Mouse (Mus musculus) kidney, embryonic 14.5 days (tissue): ENCODE data around the gene Clk1. TPM values are rescaled to one million over a fixed set of nuclear protein-coding genes. Genes with fewer than 3 reads are reported as not detected.
"Not testable (repeated sequence)": the region's sequence is repeated elsewhere in the genome, so short reads cannot be mapped to it uniquely, and the experiment has no call there.

Source experiments
- ATAC-seq: fragments of 200-750 bp; cut with Nextera tagmentation; 2 replicates; pipeline ENCODE4 v1.8.0; 2017; ENCODE audit warnings: moderate number of reproducible peaks, mild to moderate bottlenecking, moderate TSS enrichment, moderate library complexity; ENCODE audit not compliant: low FRiP score, low TSS enrichment
- H3K27ac ChIP-seq: fragments of 300-500 bp; sonication (generic); 2 replicates; pipeline ENCODE4 v1.5.1; 2014; ENCODE audit warnings: low read depth, mild to moderate bottlenecking, low read length, moderate library complexity, mixed read lengths
- H3K27me3 ChIP-seq: fragments of 300-500 bp; sonication (generic); 2 replicates; pipeline ENCODE4 v1.6.1; 2014; ENCODE audit warnings: mild to moderate bottlenecking, low read length; ENCODE audit not compliant: control insufficient read depth, insufficient read depth
- H3K36me3 ChIP-seq: fragments of 300-500 bp; sonication (generic); 2 replicates; pipeline ENCODE4 v1.6.1; 2014; ENCODE audit warnings: low read length, mixed read lengths; ENCODE audit not compliant: control insufficient read depth, insufficient read depth
- H3K4me1 ChIP-seq: fragments of 300-500 bp; sonication (generic); 2 replicates; pipeline ENCODE4 v1.6.1; 2014; ENCODE audit warnings: low read length, mixed read lengths; ENCODE audit not compliant: control insufficient read depth, insufficient read depth
- H3K4me2 ChIP-seq: fragments of 300-500 bp; sonication (generic); replicated peaks from 2 replicates; pipeline ENCODE4 v1.6.1; 2014; ENCODE audit warnings: low read depth, mild to moderate bottlenecking, low read length
- H3K4me3 ChIP-seq: fragments of 300-500 bp; sonication (generic); 2 replicates; pipeline ENCODE4 v1.5.1; 2014; ENCODE audit warnings: mild to moderate bottlenecking, low read length
- H3K9ac ChIP-seq: fragments of 300-500 bp; sonication (generic); 2 replicates; pipeline ENCODE4 v1.6.1; 2014; ENCODE audit warnings: low read depth, mild to moderate bottlenecking, low read length, moderate library complexity
- H3K9me3 ChIP-seq: fragments of 300-500 bp; sonication (generic); 2 replicates; pipeline ENCODE4 v1.6.1; 2016; ENCODE audit warnings: low read length; ENCODE audit not compliant: control insufficient read depth
- WGBS: fragments of 180-500 bp; shearing (Covaris S2); extraction: QIAGEN DNeasy Blood & Tissue Kit; methylation state at CpG from one replicate; pipeline ENCODE4 v1.1.7; 2014; 5-methylcytosine and 5-hydroxymethylcytosine counted together
- polyA plus RNA-seq: library from polyadenylated mRNA; unstranded; fragments of >200 nt; fragmentation: Nextera tagmentation; extraction: Ambion mirVana; gene quantifications from 2 replicates; pipeline ENCODE4 v1.2.1, GENCODE M21; 2014

Clk1 gene
- polyA plus RNA-seq, 1 experiment from 2014 or later = 214 TPM

- 86% methylated on average over 2 of the region's 2 CpGs for WGBS
- not testable (repeated sequence) for H3K9ac ChIP-seq, H3K27ac ChIP-seq, H3K9me3 ChIP-seq, H3K4me3 ChIP-seq, H3K36me3 ChIP-seq, H3K4me2 ChIP-seq, H3K27me3 ChIP-seq, ATAC-seq, H3K4me1 ChIP-seq
Observed at GRCm38 (mm10) chr1:58374266-58374665, 49.6 kb downstream of the Clk1 start.

DNA sequence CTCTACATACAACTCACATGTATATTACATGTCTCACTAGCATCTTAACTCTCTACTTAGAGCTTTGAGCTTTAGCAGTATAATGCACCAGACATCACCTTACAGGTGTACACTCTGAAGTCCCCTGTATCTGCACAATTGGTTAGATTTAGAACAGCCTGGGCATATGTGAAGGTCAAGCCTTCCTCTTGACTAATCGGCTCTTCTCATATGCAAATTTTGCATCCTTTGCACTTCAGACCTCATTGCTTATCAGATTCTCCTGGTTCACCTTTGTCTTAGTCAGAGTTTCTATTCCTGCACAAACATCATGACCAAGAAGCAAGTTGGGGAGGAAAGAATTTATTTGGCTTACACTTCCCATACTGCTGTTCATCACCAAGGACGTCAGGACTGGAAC is 54.1 kb downstream of the Clk1 start:
- no peak overlapping the region for H3K27ac ChIP-seq
- no peaks in the 10 kb centered on the region for H3K9me3 ChIP-seq
- H3K4me1 ChIP-seq = no peaks in the 10 kb centered on the region
- no peak overlapping the region for H3K4me2 ChIP-seq
- no peak for ATAC-seq
- 79% methylated on average over 2 of the region's 2 CpGs for WGBS
- H3K27me3 ChIP-seq = no peaks in the 10 kb centered on the region
- H3K9ac ChIP-seq = no peak overlapping the region
- no peak overlapping the region for H3K4me3 ChIP-seq
- no peaks in the 10 kb centered on the region for H3K36me3 ChIP-seq

DNA sequence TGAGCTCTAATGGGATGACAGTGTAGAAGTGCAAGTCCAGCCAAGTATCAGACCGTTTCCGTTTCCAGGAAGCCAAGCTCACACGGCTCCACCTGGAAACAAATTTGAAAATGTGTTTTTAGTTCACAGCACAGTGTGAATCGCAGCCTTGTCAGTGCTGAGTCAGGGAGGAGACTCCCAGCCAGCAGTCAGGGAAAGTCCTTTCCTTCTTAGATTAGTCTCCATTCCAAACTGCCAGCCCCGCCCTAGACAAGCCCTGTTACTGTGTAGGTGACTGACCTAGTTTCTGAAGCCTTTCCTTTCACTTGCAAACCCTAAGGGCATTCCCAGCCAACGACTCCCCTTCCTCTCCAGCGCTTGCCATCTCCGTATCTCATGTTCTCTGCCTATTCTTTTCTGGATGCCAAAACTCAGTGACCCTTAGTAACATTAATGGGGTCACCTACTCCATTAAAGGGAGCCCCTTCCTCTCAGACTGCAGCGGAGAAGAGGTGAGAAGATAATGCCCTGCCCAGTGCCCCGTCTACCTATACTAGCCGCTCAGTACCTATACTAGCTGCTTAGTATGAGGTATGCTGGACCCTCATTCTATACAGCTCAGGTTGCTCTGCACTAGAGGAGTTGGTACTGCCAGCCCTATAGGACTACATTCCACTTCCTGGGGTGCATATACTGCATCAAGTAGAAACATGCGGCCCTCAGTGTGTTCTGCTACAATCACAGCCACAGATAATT is 57.0 kb downstream of the Clk1 start:
- no peak for ATAC-seq
- Histone ChIP-seq H3K27ac (no peak overlapping the region), H3K4me1 (no peaks in the 10 kb centered on the region), H3K36me3 (no peaks in the 10 kb centered on the region), H3K27me3 (no peaks in the 10 kb centered on the region), H3K4me2 (no peak overlapping the region), H3K9me3 (peaks cover 3% of the 10 kb centered on the region; the same call in 1 of the 2 replicates), H3K9ac (no peak overlapping the region), H3K4me3 (no peak overlapping the region)
- WGBS = 74% methylated on average over 12 of the region's 12 CpGs

GRCm38 (mm10) chr1:58365829-58366228 is 58.0 kb downstream of the Clk1 start:
- Histone ChIP-seq H3K36me3 (no peaks in the 10 kb centered on the region), H3K9ac (no peak overlapping the region), H3K27ac (no peak overlapping the region), H3K27me3 (no peaks in the 10 kb centered on the region), H3K4me2 (no peak overlapping the region), H3K4me3 (no peak overlapping the region), H3K4me1 (no peaks in the 10 kb centered on the region), H3K9me3 (peaks cover 3% of the 10 kb centered on the region; the same call in 1 of the 2 replicates)
- 98% methylated on average over 3 of the region's 3 CpGs for WGBS
- ATAC-seq = no peak

DNA sequence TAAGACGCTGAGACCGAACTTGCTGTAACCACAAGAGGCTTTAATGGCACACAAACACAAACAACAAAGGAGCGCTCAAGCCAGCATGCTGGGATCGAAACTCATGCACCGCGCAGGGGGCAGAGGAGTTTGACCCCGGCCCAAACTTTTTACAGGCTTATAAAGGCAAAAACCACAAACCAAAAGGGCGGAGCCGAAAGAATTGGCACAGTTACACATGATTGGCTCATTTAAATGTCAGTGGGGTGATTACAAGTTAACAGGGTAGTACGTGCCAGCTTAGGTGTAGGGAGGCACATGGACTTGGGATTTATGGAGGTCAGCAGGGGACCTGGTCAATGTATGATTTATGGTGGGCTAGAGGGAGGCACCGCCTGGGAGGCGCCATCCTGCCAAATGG is 59.3 kb downstream of the Clk1 start:
- Histone ChIP-seq H3K4me1 (no peaks in the 10 kb centered on the region), H3K27me3 (no peaks in the 10 kb centered on the region), H3K9me3 (peaks cover 3% of the 10 kb centered on the region; the same call in 1 of the 2 replicates), H3K9ac (no peak overlapping the region), H3K4me3 (no peak overlapping the region), H3K27ac (no peak overlapping the region), H3K36me3 (no peaks in the 10 kb centered on the region), H3K4me2 (no peak overlapping the region)
- ATAC-seq = no peak
- WGBS = 63% methylated on average over 12 of the region's 12 CpGs

GRCm38 (mm10) chr1:58362296-58362695 is 61.6 kb downstream of the Clk1 start:
- Histone ChIP-seq H3K9me3 (peaks cover 3% of the 10 kb centered on the region; the same call in 1 of the 2 replicates), H3K27ac (no peak overlapping the region), H3K4me2 (no peak overlapping the region), H3K27me3 (no peaks in the 10 kb centered on the region), H3K36me3 (no peaks in the 10 kb centered on the region), H3K4me3 (no peak overlapping the region), H3K9ac (no peak overlapping the region), H3K4me1 (no peaks in the 10 kb centered on the region)
- 65% methylated on average over 4 of the region's 4 CpGs for WGBS
- ATAC-seq = no peak

Other genes starting within 250 kb of the Clk1 start
- 0.14 TPM in 1 of 2 replicates, not detected in the other for gene Aox4, start 213.7 kb downstream of the Clk1 start, polyA plus RNA-seq
- 0.06 and 0.12 TPM in 2 replicates for gene Aox2, start 145.7 kb downstream of the Clk1 start, polyA plus RNA-seq
- 297 and 476 TPM in 2 replicates for gene Bzw1, start 31.2 kb downstream of the Clk1 start, polyA plus RNA-seq
- gene Nif3l1, start 21.1 kb upstream of the Clk1 start, polyA plus RNA-seq = 57.2 and 57.3 TPM in 2 replicates
- 56.1 and 74.5 TPM in 2 replicates for gene Ppil3, start 21.4 kb upstream of the Clk1 start, polyA plus RNA-seq
- 26.4 and 36.6 TPM in 2 replicates for gene Orc2, start 81.0 kb upstream of the Clk1 start, polyA plus RNA-seq
- gene Fam126b, start 162.3 kb upstream of the Clk1 start, polyA plus RNA-seq = 6.1 and 9.6 TPM in 2 replicates
- gene Ndufb3, start 162.3 kb upstream of the Clk1 start, polyA plus RNA-seq = 174 and 250 TPM in 2 replicates